Mouse (Mus musculus) cortical plate, adult 2 months (tissue): ENCODE results near the gene Drc3. TPM values are rescaled to one million over a fixed set of nuclear protein-coding genes. Genes with fewer than 3 reads are reported as not detected.

Experiments
- H3K27ac ChIP-seq: fragments of 200-500 bp; 2 replicates; pipeline ENCODE4 v1.5.1; 2012; ENCODE audit warnings: low read length, control low read depth, inconsistent platforms; ENCODE audit not compliant: insufficient read depth
- H3K4me1 ChIP-seq: fragments of 200-500 bp; 2 replicates; pipeline ENCODE4 v1.6.1; 2011; ENCODE audit warnings: low read length; ENCODE audit not compliant: control insufficient read depth, insufficient read depth
- H3K4me3 ChIP-seq: fragments of 200-500 bp; 2 replicates; pipeline ENCODE4 v1.5.1; 2011; ENCODE audit warnings: mild to moderate bottlenecking, low read length, control low read depth; ENCODE audit not compliant: insufficient read depth
- CTCF ChIP-seq: fragments of 200-500 bp; IDR thresholded peaks from 2 replicates; pipeline ENCODE4 v1.5.1; 2011; ENCODE audit warnings: mild to moderate bottlenecking, control low read depth, low read length; ENCODE audit not compliant: insufficient read depth; ENCODE audit errors: extremely low read depth
- POLR2A ChIP-seq: fragments of 200-500 bp; IDR thresholded peaks from 2 replicates; pipeline ENCODE4 v1.6.1; 2011; ENCODE audit warnings: mild to moderate bottlenecking, low read length, control low read depth; ENCODE audit not compliant: insufficient read depth; ENCODE audit errors: extremely low read depth
- polyA plus RNA-seq: library from polyadenylated mRNA; depleted of rRNA; stranded (reverse); fragments of >200 nt; gene quantifications from 2 replicates; pipeline ENCODE4 v1.2.3, GENCODE M21; 2012

Drc3 gene
- polyA plus RNA-seq, 1 experiment = 17.3 TPM

DNA sequence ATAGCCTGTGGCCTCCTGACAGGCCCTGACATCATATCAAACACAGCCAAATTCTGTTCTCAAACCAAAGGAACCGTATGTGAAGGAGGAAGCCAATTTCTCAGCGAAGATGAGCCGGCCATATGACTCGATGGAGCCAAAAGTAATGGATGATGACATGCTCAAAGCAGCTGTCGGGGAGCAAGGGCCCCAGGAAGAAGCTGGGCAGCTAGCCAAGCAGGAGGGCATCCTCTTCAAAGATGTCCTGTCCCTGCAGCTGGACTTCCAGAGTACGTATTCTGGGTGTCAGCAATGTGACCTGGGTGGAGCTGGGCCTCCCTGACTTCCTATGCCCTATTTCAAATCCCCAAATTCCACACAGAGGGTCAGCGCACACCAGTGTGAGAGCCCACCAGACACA, 5.4 kb downstream of the Drc3 start:
- no peak for TF ChIP-seq CTCF
- no peak for TF ChIP-seq POLR2A
- no peaks in the 10 kb centered on the region for H3K4me1 ChIP-seq
- H3K4me3 ChIP-seq = no peak overlapping the region
- H3K27ac ChIP-seq = no peak overlapping the region

- H3K4me1 ChIP-seq = no peaks in the 10 kb centered on the region
- H3K27ac ChIP-seq = no peak overlapping the region
- H3K4me3 ChIP-seq = no peak overlapping the region
- TF ChIP-seq POLR2A (no peak), CTCF (no peak)
Measured at GRCm38 (mm10) chr11:60359138-60359537, 6.0 kb downstream of the Drc3 start.

DNA sequence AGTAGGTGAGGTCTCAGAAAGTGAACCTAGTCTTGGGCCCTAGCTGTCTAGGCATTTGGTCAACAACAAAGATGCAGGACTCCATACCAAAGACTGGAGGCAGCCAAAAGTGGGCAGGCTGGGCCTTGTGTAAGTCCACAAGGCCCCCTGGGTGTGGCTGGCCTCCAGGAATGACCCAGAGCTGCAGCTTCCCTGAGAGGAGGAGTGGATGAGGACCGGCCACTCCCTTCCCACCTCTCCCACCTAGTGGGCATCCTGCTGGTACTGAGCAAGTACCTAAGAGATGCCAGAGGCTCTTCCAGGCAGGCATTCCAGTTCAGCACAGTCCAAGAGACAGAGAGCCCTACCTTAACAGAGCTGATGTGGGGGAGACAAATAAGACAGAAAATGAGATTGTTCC, 6.8 kb downstream of the Drc3 start:
- peak overlapping the region; percentile 78; the same call in 1 of the 2 replicates for H3K27ac ChIP-seq

DNA sequence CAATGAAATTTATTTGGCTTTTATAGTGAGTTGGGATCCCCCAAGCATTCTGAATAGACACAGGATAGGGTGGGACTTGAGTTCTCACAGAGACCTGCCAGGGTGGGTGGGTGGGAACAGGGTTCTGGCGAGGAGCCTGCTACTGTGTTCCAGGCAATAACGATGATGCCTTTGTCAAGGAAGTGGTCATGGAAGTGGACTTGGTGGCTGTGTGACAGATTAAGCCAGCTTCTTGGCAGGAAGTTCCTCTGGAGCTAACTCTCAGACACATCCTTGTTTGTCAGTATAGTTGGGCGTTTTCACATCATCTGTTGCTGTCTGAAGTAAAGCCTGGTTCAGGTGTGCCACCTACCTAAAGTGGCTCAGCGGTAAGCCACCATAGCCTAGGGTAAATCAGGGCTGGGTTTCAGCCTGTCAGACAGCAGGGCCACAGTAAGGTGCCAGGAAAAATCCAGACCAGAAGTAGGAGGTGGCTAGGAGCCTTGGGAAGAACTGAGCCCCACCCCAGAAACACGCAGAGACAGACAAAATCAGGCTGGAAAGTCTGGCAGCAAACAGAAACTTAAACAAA, 7.6 kb downstream of the Drc3 start:
- Histone ChIP-seq H3K27ac (peak overlapping the region; percentile 10; the same call in 1 of the 2 replicates), H3K4me1 (no peaks in the 10 kb centered on the region), H3K4me3 (no peak overlapping the region)
- TF ChIP-seq POLR2A = no peak
- TF ChIP-seq CTCF = no peak

More for the DNA sequence above, 6.8 kb downstream of the Drc3 start:
- Histone ChIP-seq H3K4me1 (no peaks in the 10 kb centered on the region), H3K4me3 (no peak overlapping the region)
- TF ChIP-seq POLR2A (no peak), CTCF (no peak)

DNA sequence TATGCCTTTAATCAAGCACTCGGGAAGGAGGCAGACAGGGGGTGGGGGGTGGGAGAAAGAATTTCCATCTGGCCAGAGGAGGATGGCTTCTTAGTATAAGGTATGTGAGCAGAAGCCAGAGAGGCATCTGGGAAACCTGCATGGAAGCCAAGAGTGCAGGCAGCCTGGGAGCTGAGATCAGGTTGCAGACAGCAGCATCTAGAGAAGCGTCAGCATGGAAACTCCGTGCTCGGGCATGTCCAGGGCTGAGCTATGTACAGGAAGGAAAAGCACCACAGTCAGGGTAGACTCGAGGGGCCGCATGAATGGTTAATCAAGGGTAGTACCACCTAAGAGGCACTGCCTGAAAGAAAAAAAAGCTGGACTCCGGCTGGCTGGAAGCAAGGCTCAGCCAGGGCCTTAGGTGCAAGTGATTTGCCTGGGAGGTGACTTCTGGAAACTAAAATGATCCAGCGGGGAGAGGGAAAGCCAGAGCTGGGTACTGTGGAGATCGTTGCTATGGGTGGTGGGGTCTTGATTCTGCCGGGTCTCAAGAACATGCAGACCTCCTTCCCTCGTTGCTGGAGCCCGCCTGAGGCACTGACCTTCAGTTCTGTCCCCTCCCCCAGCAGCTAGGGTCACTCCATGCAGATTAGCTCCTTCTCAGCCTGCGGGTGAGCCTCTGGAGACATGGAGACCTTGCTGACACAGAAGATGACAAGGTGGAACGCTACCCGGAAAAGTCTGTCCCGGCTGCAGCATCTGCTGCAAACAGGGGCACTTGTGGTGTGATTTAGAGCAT, 13.3 kb downstream of the Drc3 start:
- H3K27ac ChIP-seq = no peak overlapping the region
- no peaks in the 10 kb centered on the region for H3K4me1 ChIP-seq
- TF ChIP-seq POLR2A (no peak), CTCF (no peak)
- H3K4me3 ChIP-seq = no peak overlapping the region

GRCm38 (mm10) chr11:60367256-60367655, 14.1 kb downstream of the Drc3 start:
- TF ChIP-seq POLR2A = no peak
- no peak for TF ChIP-seq CTCF
- Histone ChIP-seq H3K27ac (no peak overlapping the region), H3K4me1 (no peaks in the 10 kb centered on the region), H3K4me3 (no peak overlapping the region)

GRCm38 (mm10) chr11:60368909-60369308, 15.8 kb downstream of the Drc3 start:
- TF ChIP-seq POLR2A (no peak), CTCF (no peak)
- no peak overlapping the region for H3K4me3 ChIP-seq
- H3K27ac ChIP-seq = no peak overlapping the region
- no peaks in the 10 kb centered on the region for H3K4me1 ChIP-seq

DNA sequence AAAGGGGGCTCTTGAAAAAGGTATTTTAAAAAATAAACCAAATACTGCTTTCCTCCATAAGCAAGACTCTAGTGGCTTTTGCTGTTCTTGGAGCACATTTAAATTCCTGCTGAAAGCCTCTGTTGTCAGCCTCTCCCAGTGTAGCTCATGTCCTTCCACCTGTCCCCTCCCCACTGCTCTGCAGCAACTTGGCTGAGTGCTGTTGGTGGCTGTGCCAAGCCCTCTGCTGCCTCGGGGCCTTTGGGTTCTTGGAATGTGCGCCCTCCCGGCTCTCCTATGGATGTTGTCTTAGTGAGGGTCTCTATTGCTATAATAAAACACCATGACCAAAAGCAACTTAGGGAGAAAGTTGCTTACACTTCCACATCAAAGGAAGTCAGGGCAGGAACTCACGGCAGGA, 16.3 kb downstream of the Drc3 start:
- H3K4me1 ChIP-seq = no peaks in the 10 kb centered on the region
- H3K4me3 ChIP-seq = no peak overlapping the region
- H3K27ac ChIP-seq = no peak overlapping the region
- no peak for TF ChIP-seq CTCF
- no peak for TF ChIP-seq POLR2A

DNA sequence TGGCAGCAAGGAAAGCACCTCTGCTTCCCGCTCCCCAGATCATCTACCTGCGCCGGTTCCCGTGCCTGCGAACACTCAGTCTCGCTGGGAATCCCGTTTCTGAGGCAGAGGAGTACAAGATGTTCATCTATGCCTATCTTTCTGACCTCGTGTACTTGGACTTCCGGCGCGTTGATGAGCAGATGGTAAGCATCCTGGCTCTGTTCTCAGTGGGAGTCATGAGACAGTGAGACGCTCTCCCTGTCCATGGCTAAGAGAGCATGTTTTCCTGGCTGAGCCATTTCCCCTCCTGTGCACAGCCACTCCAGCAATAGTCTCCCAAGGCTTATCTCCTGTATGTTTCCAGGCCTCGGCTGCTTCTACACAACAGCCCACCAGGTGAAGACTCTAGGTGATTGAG, 17.3 kb downstream of the Drc3 start:
- no peak overlapping the region for H3K4me3 ChIP-seq
- no peak overlapping the region for H3K27ac ChIP-seq
- TF ChIP-seq POLR2A (no peak), CTCF (no peak)
- no peaks in the 10 kb centered on the region for H3K4me1 ChIP-seq

GRCm38 (mm10) chr11:60374481-60374880, 21.4 kb downstream of the Drc3 start:
- H3K4me1 ChIP-seq = no peaks in the 10 kb centered on the region
- no peak overlapping the region for H3K4me3 ChIP-seq
- H3K27ac ChIP-seq = no peak overlapping the region
- TF ChIP-seq POLR2A (no peak), CTCF (no peak)

GRCm38 (mm10) chr11:60383518-60383917, 30.4 kb downstream of the Drc3 start:
- Histone ChIP-seq H3K27ac (no peak overlapping the region), H3K4me1 (peaks cover 7% of the 10 kb centered on the region), H3K4me3 (no peak overlapping the region)
- TF ChIP-seq POLR2A (no peak), CTCF (no peak)
